1 mouse cellular context compared by ENCODE assay signal in genomic region chr5:92083417-92084038, GRCm38 (mm10).
A peak's percentile ranks its signal among the peaks of the same experiment; 100 is the strongest.
TF ChIP-seq lines count a peak whose summit lies in the region.

TSS of gene G3bp2 (minus strand) at chr5:92083719.

TF ChIP-seq in CH12.LX, 34 proteins besides CTCF, POLR2A, EP300 and RAD21 (continued from another document):
- TF ChIP-seq ZC3H11A (IDR thresholded peaks at IDR 0.05; ENCODE audit: low read depth, low read length) (no peak), NRF1 (IDR thresholded peaks at IDR 0.05; ENCODE audit: low read depth, low read length) (peak; percentile 90), NELFE (IDR thresholded peaks at IDR 0.05; ENCODE audit: low read depth, low read length) (peak; percentile 94), ZMIZ1 (IDR thresholded peaks at IDR 0.05; ENCODE audit: low read depth, low read length) (peak; percentile 96), POLR2AphosphoS2 (IDR thresholded peaks at IDR 0.05; ENCODE audit: low read depth, low read length) (peak; percentile 84; the same call in 1 of the 2 replicates), CHD2 (IDR thresholded peaks at IDR 0.05; ENCODE audit: low read length) (peak; percentile 83), ETS1 (conservative IDR thresholded peaks at IDR 0.05; ENCODE audit: low read depth, low read length) (peak; percentile 40; the same call in 1 of the 2 replicates), MAX (IDR thresholded peaks at IDR 0.05; ENCODE audit: low read length) (peak; percentile 76), MEF2A (IDR thresholded peaks at IDR 0.05; ENCODE audit: borderline replicate concordance, low read depth, low read length) (peak; percentile 65; the same call in 1 of the 2 replicates), ZNF384 (IDR thresholded peaks at IDR 0.05; ENCODE audit: low read depth, low read length) (no peak), E2F4 (IDR thresholded peaks at IDR 0.05; ENCODE audit: insufficient replicate concordance, low read depth, low read length) (0 out of 2 replicates have a peak, but pooled peaks have one; percentile 80)
TF ChIP-seq in CH12.LX: peak in this region for 23.
